Mouse (Mus musculus) MEL (cell line): Measurements from ENCODE around the gene Rbpj. TPM values are rescaled to one million over a fixed set of nuclear protein-coding genes. Genes with fewer than 3 reads are reported as not detected.
"Not testable (repeated sequence)": the region's sequence is repeated elsewhere in the genome, so short reads cannot be mapped to it uniquely, and the experiment has no call there.

ENCODE experiments used
- DNase-seq: peaks from one replicate; pipeline ENCODE4 v3.0.0; 2011; ENCODE audit warnings: low read depth, low spot score
- H3K27ac ChIP-seq: 2 replicates; pipeline ENCODE4 v1.5.1; 2012; ENCODE audit warnings: low read depth, mild to moderate bottlenecking, control low read depth, low read length, moderate library complexity; ENCODE audit not compliant: control insufficient read depth
- H3K27me3 ChIP-seq, 2 experiments: fragments of 150-350 bp in 1 of 2; sonication (generic) in 1 of 2; 2 replicates each; pipeline ENCODE4 v1.6.1; 2012; ENCODE audit warnings: low read length in 2 of 2, mild to moderate bottlenecking in 2 of 2, improper control_type of control experiment in 1 of 2, moderate library complexity in 1 of 2; ENCODE audit not compliant: insufficient read depth in 2 of 2, control insufficient read depth in 1 of 2
- H3K36me3 ChIP-seq, 2 experiments: 2 replicates each; pipeline ENCODE4 v1.6.1; 2012 to 2014; ENCODE audit warnings: low read length in 2 of 2, improper control_type of control experiment in 1 of 2, inconsistent platforms in 1 of 2, mild to moderate bottlenecking in 1 of 2; ENCODE audit not compliant: insufficient read depth in 2 of 2, control insufficient read depth in 1 of 2
- H3K4me1 ChIP-seq, 2 experiments: fragments of 150-350 bp in 1 of 2; sonication (generic) in 1 of 2; 2 replicates each; pipeline ENCODE4 v1.6.1; 2012; ENCODE audit warnings: low read length in 2 of 2, improper control_type of control experiment in 1 of 2, mild to moderate bottlenecking in 1 of 2; ENCODE audit not compliant: insufficient read depth in 2 of 2, control insufficient read depth in 1 of 2
- H3K4me3 ChIP-seq, 2 experiments: fragments of 150-350 bp in 1 of 2; sonication (generic) in 1 of 2; 2 replicates each; pipeline ENCODE4 v1.5.1; 2012; ENCODE audit warnings: low read depth in 2 of 2, low read length in 2 of 2, mild to moderate bottlenecking in 2 of 2, moderate library complexity in 2 of 2, control low read depth in 1 of 2, improper control_type of control experiment in 1 of 2; ENCODE audit not compliant: control insufficient read depth in 1 of 2, insufficient read depth in 1 of 2
- H3K79me2 ChIP-seq: 2 replicates; pipeline ENCODE4 v1.6.1; 2012; ENCODE audit warnings: mild to moderate bottlenecking, low read length, moderate library complexity; ENCODE audit not compliant: control insufficient read depth, poor library complexity, insufficient read depth
- H3K9ac ChIP-seq: 2 replicates; pipeline ENCODE4 v1.6.1; 2012; ENCODE audit warnings: low read depth, mild to moderate bottlenecking, control low read depth, low read length, moderate library complexity; ENCODE audit not compliant: control insufficient read depth, poor library complexity, severe bottlenecking
- H3K9me3 ChIP-seq: fragments of 150-350 bp; sonication (generic); replicated peaks from 2 replicates; pipeline ENCODE4 v1.6.1; 2012; ENCODE audit warnings: mild to moderate bottlenecking, low read length, improper control_type of control experiment, moderate library complexity; ENCODE audit not compliant: insufficient read depth
- CHD2 ChIP-seq: IDR thresholded peaks from 2 replicates; pipeline ENCODE4 v1.6.1; 2011; ENCODE audit warnings: low read length, improper control_type of control experiment
- E2F4 ChIP-seq: IDR thresholded peaks from 2 replicates; pipeline ENCODE4 v1.6.1; 2011; ENCODE audit warnings: low read depth, low read length, improper control_type of control experiment, borderline replicate concordance
- ELF1 ChIP-seq: IDR thresholded peaks from 2 replicates; pipeline ENCODE4 v1.6.1; 2014; ENCODE audit warnings: low read depth, mild to moderate bottlenecking, inconsistent platforms, low read length, improper control_type of control experiment, moderate library complexity
- GABPA ChIP-seq: IDR thresholded peaks from 2 replicates; pipeline ENCODE4 v1.6.1; 2012; ENCODE audit warnings: low read depth, mild to moderate bottlenecking, inconsistent platforms, low read length, improper control_type of control experiment, moderate library complexity
- GATA1 ChIP-seq: IDR thresholded peaks from 2 replicates; pipeline ENCODE4 v1.6.1; 2011; ENCODE audit warnings: low read depth, low read length, improper control_type of control experiment
- JUND ChIP-seq: IDR thresholded peaks from 2 replicates; pipeline ENCODE4 v1.6.1; 2011; ENCODE audit warnings: low read depth, mild to moderate bottlenecking, improper control_type of control experiment, low read length
- MAX ChIP-seq: IDR thresholded peaks from 2 replicates; pipeline ENCODE4 v1.6.1; 2011; ENCODE audit warnings: low read length, improper control_type of control experiment
- MAZ ChIP-seq: IDR thresholded peaks from 2 replicates; pipeline ENCODE4 v1.6.1; 2012; ENCODE audit warnings: low read depth, mild to moderate bottlenecking, inconsistent platforms, low read length, improper control_type of control experiment
- MXI1 ChIP-seq: IDR thresholded peaks from 2 replicates; pipeline ENCODE4 v1.6.1; 2011; ENCODE audit warnings: mild to moderate bottlenecking, low read depth, low read length, improper control_type of control experiment
- MYB ChIP-seq: IDR thresholded peaks from 2 replicates; pipeline ENCODE4 v1.6.1; 2011; ENCODE audit warnings: mild to moderate bottlenecking, low read depth, low read length, improper control_type of control experiment
- NRF1 ChIP-seq: IDR thresholded peaks from 2 replicates; pipeline ENCODE4 v1.6.1; 2014; ENCODE audit warnings: low read depth, mild to moderate bottlenecking, inconsistent platforms, low read length, improper control_type of control experiment, moderate library complexity; ENCODE audit not compliant: poor library complexity, insufficient read depth, severe bottlenecking
- POLR2AphosphoS2 ChIP-seq: IDR thresholded peaks from 2 replicates; pipeline ENCODE4 v1.6.1; 2011; ENCODE audit warnings: low read length, improper control_type of control experiment
- RAD21 ChIP-seq: IDR thresholded peaks from 2 replicates; pipeline ENCODE4 v1.6.1; 2011; ENCODE audit warnings: mild to moderate bottlenecking, low read depth, low read length, improper control_type of control experiment
- TBP ChIP-seq: IDR thresholded peaks from 2 replicates; pipeline ENCODE4 v1.8.0; 2011; ENCODE audit warnings: low read depth, low read length, improper control_type of control experiment
- UBTF ChIP-seq: IDR thresholded peaks from 2 replicates; pipeline ENCODE4 v1.6.1; 2012; ENCODE audit warnings: low read depth, mild to moderate bottlenecking, inconsistent platforms, low read length, improper control_type of control experiment, moderate library complexity, borderline replicate concordance; ENCODE audit not compliant: insufficient read depth
- USF1 ChIP-seq: IDR thresholded peaks from 2 replicates; pipeline ENCODE4 v1.6.1; 2014; ENCODE audit warnings: low read depth, mild to moderate bottlenecking, inconsistent platforms, low read length, improper control_type of control experiment, moderate library complexity
- USF2 ChIP-seq, 2 experiments: IDR thresholded peaks; 2 replicates each; pipeline ENCODE4 v1.6.1; 2011 to 2012; ENCODE audit warnings: improper control_type of control experiment in 2 of 2, low read length in 2 of 2, borderline replicate concordance in 1 of 2, inconsistent platforms in 1 of 2, low read depth in 1 of 2, mild to moderate bottlenecking in 1 of 2; ENCODE audit not compliant: insufficient read depth in 1 of 2
- ZC3H11A ChIP-seq: IDR thresholded peaks from 2 replicates; pipeline ENCODE4 v1.6.1; 2012; ENCODE audit warnings: low read depth, mild to moderate bottlenecking, inconsistent platforms, low read length, improper control_type of control experiment
- ZNF384 ChIP-seq: IDR thresholded peaks from 2 replicates; pipeline ENCODE4 v1.6.1; 2012; ENCODE audit warnings: low read depth, mild to moderate bottlenecking, inconsistent platforms, low read length, improper control_type of control experiment
- polyA plus RNA-seq, 2 experiments: library from polyadenylated mRNA; stranded (reverse) in 1 of 2; unstranded in 1 of 2; fragments of >175 nt in 1 of 2; fragments of >200 nt in 1 of 2; gene quantifications; 2 replicates each; pipeline versions ENCODE4 v1.2.1 to v1.2.4; 2012; ENCODE audit warnings: low replicate concordance in 2 of 2, low read depth in 1 of 2; ENCODE audit not compliant: insufficient read length in 2 of 2, insufficient read depth in 1 of 2, missing spikeins in 1 of 2
- total RNA-seq: library from RNA; depleted of rRNA; stranded (reverse); fragments of 300-350 nt; gene quantifications from 2 replicates; pipeline ENCODE4 v1.2.3, GENCODE M21; 2012

Gene Rbpj
- total and polyA plus RNA-seq, 3 experiments, result 6.0 to 34.5 (median 19.1) TPM

DNA sequence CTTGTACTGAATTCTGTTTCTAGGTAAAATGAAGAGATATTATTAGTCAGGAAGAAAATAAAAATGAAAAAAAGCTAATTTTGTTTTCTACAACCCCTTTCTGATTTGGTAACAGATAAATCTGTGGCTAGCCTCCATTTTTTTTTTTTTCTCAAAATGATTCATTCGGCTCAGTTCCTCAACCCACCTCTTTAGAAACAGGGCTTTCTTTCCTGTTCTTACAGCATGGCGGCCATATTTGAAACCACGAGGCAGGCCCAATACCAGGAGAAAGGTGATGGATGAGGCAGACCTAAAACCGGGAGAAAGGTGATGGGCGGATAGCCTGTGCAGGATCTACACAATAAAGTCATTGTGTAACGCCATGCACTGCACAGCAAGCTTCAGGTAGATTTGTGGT, 80.5 kb downstream of the Rbpj start:
- Histone ChIP-seq H3K27me3 (no peaks in the 10 kb centered on the region), H3K4me1 (no peaks in the 10 kb centered on the region), H3K79me2 (no peaks in the 10 kb centered on the region), H3K9me3 (no peaks in the 10 kb centered on the region), H3K27ac (no peak overlapping the region), H3K4me3 (no peak overlapping the region), H3K36me3 (no peaks in the 10 kb centered on the region), H3K9ac (no peak overlapping the region)
- DNase-seq, result peak; percentile 2
- no peak for TF ChIP-seq MAZ
- no peak for TF ChIP-seq POLR2AphosphoS2

DNA sequence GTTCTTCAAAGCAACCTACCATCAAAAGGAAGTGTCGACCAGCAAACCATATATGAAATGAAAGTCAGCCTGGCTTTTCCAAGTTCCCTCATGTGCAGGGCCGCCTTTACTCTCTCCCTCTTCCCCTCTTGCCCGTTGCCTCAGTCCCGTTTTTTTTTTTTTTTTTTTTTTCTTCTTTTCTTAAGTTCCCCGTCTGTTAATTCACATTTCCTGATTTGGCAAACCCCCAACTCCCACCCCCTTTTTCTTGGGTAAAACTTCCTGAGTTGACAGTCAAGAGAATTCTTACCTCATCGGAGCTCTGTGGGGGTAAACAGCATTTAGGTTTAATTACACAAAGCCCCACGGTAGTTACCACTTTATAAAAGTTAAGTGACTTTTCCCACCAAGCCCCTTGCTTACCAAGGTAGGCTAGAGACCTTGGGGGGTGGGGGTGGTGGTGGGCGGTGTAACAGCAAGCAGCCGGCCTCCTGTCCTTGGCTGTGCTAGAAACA, 81.1 kb downstream of the Rbpj start:
- Histone ChIP-seq H3K27me3 (no peaks in the 10 kb centered on the region), H3K79me2 (no peaks in the 10 kb centered on the region), H3K9me3 (no peaks in the 10 kb centered on the region), H3K4me1 (no peaks in the 10 kb centered on the region), H3K9ac (no peak overlapping the region), H3K4me3 (no peak overlapping the region), H3K36me3 (no peaks in the 10 kb centered on the region), H3K27ac (no peak overlapping the region)
- DNase-seq, result peak; percentile 9
- TF ChIP-seq ZNF384 (peak; percentile 40; the same call in 1 of the 2 replicates), MAX (no peak), JUND (no peak)

DNA sequence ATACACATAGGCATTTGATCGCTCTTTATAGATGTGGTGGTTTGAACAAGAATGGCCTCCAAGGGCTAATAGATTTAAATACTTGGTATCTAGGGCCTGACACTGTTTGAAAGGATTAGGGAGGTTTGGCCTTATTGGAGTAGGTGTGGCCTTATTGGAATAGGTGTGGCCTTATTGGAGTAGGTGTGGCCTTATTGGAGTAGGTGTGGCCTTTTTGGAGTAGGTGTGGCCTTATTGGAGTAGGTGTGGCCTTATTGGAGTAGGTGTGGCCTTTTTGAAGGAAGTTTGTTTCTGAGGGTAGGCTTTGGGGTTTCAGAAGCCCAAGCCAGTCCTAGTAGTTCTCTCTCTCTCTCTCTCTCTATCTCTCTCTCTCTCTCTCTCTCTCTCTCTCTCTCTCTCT, 84.4 kb downstream of the Rbpj start:
- not testable (repeated sequence) for H3K79me2 ChIP-seq, DNase-seq, H3K4me1 ChIP-seq, H3K9me3 ChIP-seq, H3K4me3 ChIP-seq, H3K27ac ChIP-seq, H3K27me3 ChIP-seq, H3K9ac ChIP-seq, H3K36me3 ChIP-seq

DNA sequence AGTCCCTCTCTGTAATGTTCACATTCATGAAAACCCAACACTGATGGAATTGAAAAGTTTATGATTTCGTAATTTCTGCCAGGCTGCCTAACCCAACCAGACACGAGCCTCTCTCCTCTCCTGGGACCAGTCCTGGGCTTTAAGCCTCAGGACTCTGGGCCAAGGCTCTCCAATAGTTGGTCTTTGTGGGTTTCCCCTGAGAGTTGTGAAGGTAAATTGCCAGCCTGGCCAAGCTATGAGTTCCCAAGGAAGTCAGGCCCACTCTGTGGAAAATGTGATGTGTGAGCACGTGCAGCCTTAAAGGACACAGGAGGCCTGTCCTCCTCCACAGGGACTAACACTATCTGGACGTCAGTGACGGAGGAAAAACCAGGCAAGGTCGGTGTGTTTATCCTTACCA, 85.4 kb downstream of the Rbpj start:
- Histone ChIP-seq H3K27me3 (no peaks in the 10 kb centered on the region), H3K4me3 (no peak overlapping the region), H3K9ac (no peak overlapping the region), H3K27ac (no peak overlapping the region), H3K9me3 (no peaks in the 10 kb centered on the region), H3K79me2 (no peaks in the 10 kb centered on the region), H3K4me1 (no peaks in the 10 kb centered on the region), H3K36me3 (no peaks in the 10 kb centered on the region)
- DNase-seq, result no peak
- no peak for TF ChIP-seq TBP
- TF ChIP-seq E2F4, result no peak
- TF ChIP-seq ZC3H11A, result no peak
- TF ChIP-seq NRF1, result no peak
- TF ChIP-seq UBTF, result no peak
- no peak for TF ChIP-seq MXI1
- TF ChIP-seq USF1, result no peak
- TF ChIP-seq RAD21, result no peak
- no peak for TF ChIP-seq GABPA
- TF ChIP-seq CHD2, result no peak
- TF ChIP-seq ELF1, result no peak
- TF ChIP-seq MAX, result no peak
- no peak for TF ChIP-seq GATA1
- TF ChIP-seq MYB, result no peak
- no peak for TF ChIP-seq USF2 (IDR thresholded peaks at IDR 0.05; ENCODE audit: borderline replicate concordance in 1 of 2, insufficient read depth in 1 of 2, low read depth in 1 of 2, low read length in 2 of 2)
